Mouse (Mus musculus) Patski (cell line): Measurements from ENCODE around the gene Zfp62. TPM values are rescaled to one million over a fixed set of nuclear protein-coding genes. Genes with fewer than 3 reads are reported as not detected.

Experiments
- ATAC-seq: fragments of 100-300 bp; one replicate; pipeline ENCODE4 v1.8.0; 2021
- CTCF ChIA-PET: fragments of 350-600 bp; sonication (Branson Sonifier 250); formaldehyde crosslinking; loops from one replicate; lab custom pipeline; 2022; ENCODE audit warnings: inconsistent platforms; lab: Charles Lee
- POLR2A ChIA-PET: fragments of 350-600 bp; sonication (Branson Sonifier 250); formaldehyde crosslinking; loops from one replicate; lab custom pipeline; 2022; ENCODE audit warnings: antibody characterized with exemption, inconsistent platforms; lab: Charles Lee
- DNase-seq: peaks from one replicate; pipeline ENCODE4 v3.0.0-alpha.2; 2011; ENCODE audit warnings: low read depth, low spot score
- H3K27me3 ChIP-seq: fragments of 371-371 bp; one replicate; pipeline ENCODE4 v1.5.1; 2021
- CTCF ChIP-seq: fragments of 100-300 bp; IDR thresholded peaks from one replicate; pipeline ENCODE4 v1.5.1; 2021
- in situ Hi-C: fragments of 300-500 bp; cut with MboI; formaldehyde crosslinking; loops from 3 replicates; pipeline ENCODE4 v1.11.1; 2018; ENCODE audit warnings: low pct_unique_long_range_greater_than_20kb, mixed read lengths
- polyA plus RNA-seq: library from polyadenylated mRNA; unstranded; gene quantifications from one replicate; pipeline ENCODE4 v1.2.3, GENCODE M21; 2021

Gene Zfp62
- polyA plus RNA-seq, 1 experiment from 2014 or later: 31.9 TPM

DNA sequence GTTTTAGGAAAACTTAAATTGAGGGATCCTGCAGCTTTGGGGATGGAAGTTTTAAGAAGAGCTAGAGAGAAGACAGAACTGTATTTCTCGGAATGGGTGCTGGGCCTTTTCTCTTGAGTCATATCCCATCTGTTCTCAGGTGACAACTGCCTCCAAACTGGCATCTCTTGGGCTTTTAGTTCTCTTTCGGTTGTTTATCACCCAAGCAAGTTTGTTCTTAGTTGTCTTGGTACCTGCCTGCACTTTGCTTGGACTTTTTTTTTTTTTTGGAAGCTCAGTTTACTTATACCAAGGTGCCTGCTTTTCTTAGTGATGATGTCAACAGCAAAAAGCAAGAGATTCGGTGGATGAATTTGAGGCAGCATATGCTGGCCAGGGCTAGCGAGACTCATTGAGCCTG, 43.4 kb downstream of the Zfp62 start:
- no peaks in the 10 kb centered on the region for H3K27me3 ChIP-seq
- in situ Hi-C loops: loop anchor here (5.0 kb wide), 2 partner anchors 374 to 444 kb away; partner anchors contain the start of genes Irgm1 and Rack1
- ATAC-seq (no peak), DNase-seq (no peak)
- no peak for TF ChIP-seq CTCF
- ChIA-PET POLR2A (interaction anchor here (0.6 to 2.5 kb wide), 4 partner anchors 12 to 414 kb away, joined by 3 to 15 read pairs (median 5); partner anchors contain the start of gene Zfp62), CTCF (interaction anchor here (0.8 to 1.9 kb wide), 6 partner anchors 8 to 55 kb away, joined by 3 to 7 read pairs (median 4); no protein-coding TSS in a partner anchor)

DNA sequence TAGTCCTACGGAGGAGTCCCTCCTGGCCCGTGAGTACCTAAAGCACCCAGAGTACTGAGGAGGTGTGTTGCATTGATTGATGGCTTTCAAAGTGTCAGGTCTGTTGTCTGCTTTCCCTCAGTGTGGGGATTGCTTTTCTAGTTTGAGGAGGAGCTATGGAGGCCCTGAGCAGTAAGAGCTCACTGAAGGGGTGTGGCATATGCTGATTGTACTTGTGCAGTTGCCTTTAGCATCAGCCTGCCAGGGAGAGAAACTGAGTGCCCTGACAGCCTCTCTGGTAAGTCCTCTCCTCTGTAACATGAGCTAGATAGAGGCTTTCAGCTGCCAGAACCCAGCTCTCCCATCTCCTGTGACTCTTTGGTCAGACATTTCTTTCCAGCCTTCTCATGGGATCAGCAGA, 44.2 kb downstream of the Zfp62 start:
- no peak for TF ChIP-seq CTCF
- in situ Hi-C loops: loop anchor here (5.0 kb wide), 2 partner anchors 375 to 445 kb away; partner anchors contain the start of genes Irgm1 and Rack1
- POLR2A ChIA-PET: interaction anchor here (1.7 to 2.5 kb wide), 2 partner anchors 20 to 44 kb away, joined by 6 to 15 read pairs; partner anchors contain the start of gene Zfp62
- CTCF ChIA-PET: interaction anchor here (0.8 to 1.9 kb wide), 5 partner anchors 19 to 56 kb away, joined by 3 to 7 read pairs (median 3); no protein-coding TSS in a partner anchor
- DNase-seq: no peak
- H3K27me3 ChIP-seq: no peaks in the 10 kb centered on the region
- ATAC-seq: no peak

- no peaks in the 10 kb centered on the region for H3K27me3 ChIP-seq
- DNase-seq (no peak), ATAC-seq (no peak)
- POLR2A ChIA-PET: no interaction called here
- CTCF ChIA-PET: interaction anchor here (1.8 to 1.9 kb wide), 2 partner anchors 18 to 23 kb away, joined by 4 to 7 read pairs; no protein-coding TSS in a partner anchor
- TF ChIP-seq CTCF: no peak
- in situ Hi-C loops: loop anchor here (5.0 kb wide), 2 partner anchors 376 to 446 kb away; partner anchors contain the start of genes Irgm1 and Rack1
Measured at GRCm38 (mm10) chr11:49248226-49248973, 45.3 kb downstream of the Zfp62 start.

DNA sequence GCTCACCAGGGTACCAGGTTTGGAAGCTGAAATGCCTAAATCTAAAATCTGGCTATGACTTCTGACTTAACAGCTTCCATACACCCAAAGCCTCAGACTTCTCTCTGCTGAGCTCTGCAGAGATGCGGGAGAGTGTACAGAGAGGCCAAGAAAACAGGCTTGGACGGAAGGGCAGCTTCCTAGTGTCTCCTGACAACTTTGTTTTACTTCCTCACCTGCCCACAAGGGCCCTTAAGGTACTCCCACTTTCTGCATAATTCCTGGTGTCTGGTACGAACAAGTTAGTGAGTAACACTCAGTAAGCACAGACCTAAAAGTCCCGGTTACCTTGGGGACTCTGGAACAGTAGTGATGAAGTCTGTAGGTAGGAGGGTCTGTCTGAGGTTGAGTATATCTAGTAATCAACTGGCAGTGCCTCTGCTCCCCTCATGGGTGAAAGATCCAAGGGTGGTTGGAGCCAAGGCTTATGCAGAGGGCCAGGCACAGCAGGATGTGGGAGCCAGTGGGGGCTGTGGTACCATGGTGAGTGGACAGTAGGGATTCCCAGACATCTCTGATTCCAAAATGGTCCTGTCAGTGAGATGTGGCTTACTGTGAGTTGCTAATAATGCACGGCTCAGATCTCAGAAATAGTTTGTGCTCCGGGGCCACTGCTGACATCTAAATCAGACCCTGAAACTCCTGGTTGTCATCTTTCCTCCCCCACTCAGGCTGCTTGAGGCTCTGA, 46.0 kb downstream of the Zfp62 start:
- ATAC-seq (no peak), DNase-seq (no peak)
- no peaks in the 10 kb centered on the region for H3K27me3 ChIP-seq
- no peak for TF ChIP-seq CTCF
- ChIA-PET POLR2A (no interaction called here), CTCF (no interaction called here)
- in situ Hi-C loops: loop anchor here (5.0 kb wide), 2 partner anchors 377 to 447 kb away; partner anchors contain the start of genes Irgm1 and Rack1

GRCm38 (mm10) chr11:49249811-49250421, 46.8 kb downstream of the Zfp62 start:
- peak; percentile 12 for ATAC-seq
- no peak for TF ChIP-seq CTCF
- POLR2A ChIA-PET: no interaction called here
- DNase-seq: no peak
- in situ Hi-C loops: loop anchor here (5.0 kb wide), 2 partner anchors 378 to 448 kb away; partner anchors contain the start of genes Irgm1 and Rack1
- CTCF ChIA-PET: no interaction called here
- H3K27me3 ChIP-seq: no peaks in the 10 kb centered on the region

- in situ Hi-C loops: no loop called here
- TF ChIP-seq CTCF: peak; percentile 67
- POLR2A ChIA-PET: interaction anchor here (0.8 kb wide), 1 partner anchor 48 kb away, joined by 3 read pairs; the partner anchor contains the start of gene Zfp62
- CTCF ChIA-PET: no interaction called here
- peak; percentile 92 for ATAC-seq
- no peak for DNase-seq
- no peaks in the 10 kb centered on the region for H3K27me3 ChIP-seq
Measured at GRCm38 (mm10) chr11:49250422-49251379, 47.6 kb downstream of the Zfp62 start.

GRCm38 (mm10) chr11:49251380-49251761, 48.3 kb downstream of the Zfp62 start:
- POLR2A ChIA-PET: interaction anchor here (0.8 kb wide), 1 partner anchor 48 kb away, joined by 3 read pairs; the partner anchor contains the start of gene Zfp62
- H3K27me3 ChIP-seq: no peaks in the 10 kb centered on the region
- in situ Hi-C loops: no loop called here
- TF ChIP-seq CTCF: no peak
- CTCF ChIA-PET: interaction anchor here (1.2 kb wide), 1 partner anchor 49 kb away, joined by 3 read pairs; no protein-coding TSS in a partner anchor
- DNase-seq: no peak
- no peak for ATAC-seq

DNA sequence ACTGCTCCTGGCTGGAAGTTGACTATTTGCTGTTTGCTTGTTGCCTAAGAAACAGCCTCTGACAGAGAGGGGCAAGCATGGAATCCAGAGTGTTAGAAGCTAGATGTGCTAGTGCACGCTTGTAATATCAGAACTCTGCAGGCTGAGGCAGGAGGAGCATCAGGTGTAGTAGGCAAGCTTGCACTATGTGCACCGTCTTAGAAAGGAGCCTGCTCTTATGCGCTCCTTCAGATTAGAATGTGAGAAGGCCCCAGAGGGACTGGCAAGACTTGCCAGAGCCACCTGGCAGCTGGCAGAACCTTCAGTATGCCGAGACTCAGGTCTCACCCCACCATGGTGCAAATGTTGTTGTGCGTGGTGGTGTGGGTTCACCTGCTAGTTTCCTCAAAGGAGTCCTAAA, 49.0 kb downstream of the Zfp62 start:
- DNase-seq (no peak), ATAC-seq (no peak)
- no peak for TF ChIP-seq CTCF
- no peaks in the 10 kb centered on the region for H3K27me3 ChIP-seq
- POLR2A ChIA-PET: no interaction called here
- CTCF ChIA-PET: interaction anchor here (1.2 kb wide), 1 partner anchor 50 kb away, joined by 3 read pairs; no protein-coding TSS in a partner anchor
- in situ Hi-C loops: no loop called here

- DNase-seq: no peak
- no peaks in the 10 kb centered on the region for H3K27me3 ChIP-seq
- in situ Hi-C loops: no loop called here
- POLR2A ChIA-PET: no interaction called here
- no peak for TF ChIP-seq CTCF
- CTCF ChIA-PET: no interaction called here
- ATAC-seq: no peak
Measured at GRCm38 (mm10) chr11:49253035-49253434, 49.9 kb downstream of the Zfp62 start.
